9 mouse cellular contexts compared by ENCODE assay signal in the genomic region with DNA sequence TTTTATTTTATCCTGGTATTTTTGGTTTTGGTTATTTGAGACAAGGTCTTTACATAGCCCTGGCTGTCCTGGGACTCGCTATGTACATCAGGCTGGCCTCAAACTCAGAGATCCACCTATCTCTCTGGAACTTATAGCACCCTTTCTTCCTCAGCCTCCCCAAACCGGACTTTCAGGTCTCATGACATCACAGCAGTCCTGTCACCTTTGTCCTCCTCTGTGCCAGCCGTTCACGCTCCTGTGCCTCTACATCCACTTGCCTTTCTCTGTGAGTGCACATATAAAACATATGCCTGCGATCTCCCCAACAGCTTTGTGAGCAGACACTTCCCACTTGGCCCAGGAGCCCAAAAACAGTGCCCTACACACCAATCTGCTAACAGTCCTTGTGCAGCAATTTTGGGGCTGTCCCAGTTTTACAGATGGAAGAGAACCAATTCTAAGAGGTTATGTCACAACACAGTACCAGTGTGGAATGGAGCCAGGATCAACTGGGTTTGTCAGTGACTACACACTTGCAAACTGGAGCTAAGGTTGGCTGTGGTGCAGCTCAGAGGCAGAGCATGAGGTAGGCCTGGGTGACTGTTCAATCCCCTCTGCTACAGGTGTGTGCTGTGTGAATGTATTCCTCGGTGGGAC. TPM values are rescaled to one million over a fixed set of nuclear protein-coding genes. Genes with fewer than 3 reads are reported as not detected.
A peak's percentile ranks its signal among the peaks of the same experiment; 100 is the strongest.
DNase-seq lines count a peak whose midpoint lies in the region; ATAC-seq and TF ChIP-seq lines count a peak whose summit lies in the region.
"Had no signal": no experiment of that assay in that cellular context is flagged by ENCODE, and none has a peak within 500 bp of the region (broad histone marks: within the 10 kb centered on the region; RNA-seq: fewer than 3 reads in every experiment).

No protein-coding gene starts in this region.

- TF ChIP-seq CTCF in kidney, postnatal 0 days (IDR thresholded peaks at IDR 0.05; ENCODE audit: low read depth), result no peak

- H3K27ac ChIP-seq in kidney, postnatal 0 days, result peak overlapping the region; percentile 91
- H3K27ac ChIP-seq in midbrain, embryonic 11.5 days (ENCODE audit: low read depth, low read length), result peak overlapping the region; percentile 12; the same call in 1 of the 2 replicates

- H3K9me3 ChIP-seq in kidney, postnatal 0 days (replicated peaks; ENCODE audit: low read length), result no peaks in the 10 kb centered on the region
- H3K9me3 ChIP-seq in midbrain, embryonic 11.5 days (ENCODE audit: control insufficient read depth, low read length), result no peaks in the 10 kb centered on the region
- H3K9me3 ChIP-seq: megakaryocyte, embryonic 14.5 days had no signal

- H3K4me2 ChIP-seq in kidney, postnatal 0 days (ENCODE audit: low read length), result peak overlapping the region; percentile 10; the same call in 1 of the 2 replicates
- no peak overlapping the region for H3K4me2 ChIP-seq in midbrain, embryonic 11.5 days

- peaks cover 46% of the 10 kb centered on the region for H3K4me1 ChIP-seq in kidney, postnatal 0 days (replicated peaks; ENCODE audit: insufficient read depth, low read length)
- H3K4me1 ChIP-seq in midbrain, embryonic 11.5 days (ENCODE audit: control insufficient read depth, insufficient read depth, low read length), result peaks cover 35% of the 10 kb centered on the region

- peak; percentile 78 for DNase-seq in adrenal gland, adult 2 months
- DNase-seq in adrenal gland, adult 18-20 months (ENCODE audit: low spot score in 2 of 2), result no peak
- peak; percentile 57 to 68 for DNase-seq in right cerebral cortex, postnatal 10 days (ENCODE audit: low spot score in 2 of 2)
- no peak for DNase-seq in right cerebral cortex, postnatal 36 days (ENCODE audit: low spot score in 2 of 2)
- DNase-seq in kidney, postnatal 0 days (ENCODE audit: low spot score), result no peak
- no peak for DNase-seq in midbrain, embryonic 11.5 days (ENCODE audit: low spot score, missing footprints)
- no peak for DNase-seq in c-Kit-positive CD71-positive TER-119-positive erythroid progenitor cells, embryonic 14.5 days (ENCODE audit: low spot score)
- DNase-seq in right cerebral cortex, postnatal 4 days, result no peak

- peak; percentile 4; the same call in 1 of the 2 replicates for ATAC-seq in kidney, postnatal 0 days (replicated peaks; ENCODE audit: low FRiP score, low read depth)
- no peak for ATAC-seq in midbrain, embryonic 11.5 days (ENCODE audit: low FRiP score)

- H3K9ac ChIP-seq in kidney, postnatal 0 days (ENCODE audit: low read depth, low read length), result peak overlapping the region; percentile 36; the same call in 1 of the 2 replicates
- H3K9ac ChIP-seq in midbrain, embryonic 11.5 days (ENCODE audit: low read length), result no peak overlapping the region

- H3K27me3 ChIP-seq in kidney, postnatal 0 days (ENCODE audit: insufficient read depth, low read length), result no peaks in the 10 kb centered on the region
- H3K27me3 ChIP-seq in midbrain, embryonic 11.5 days (ENCODE audit: control insufficient read depth, insufficient read depth, low read length), result no peaks in the 10 kb centered on the region
- H3K27me3 ChIP-seq: megakaryocyte, embryonic 14.5 days had no signal

- no peak overlapping the region for H3K4me3 ChIP-seq in kidney, postnatal 0 days (replicated peaks; ENCODE audit: low read depth, low read length)
- H3K4me3 ChIP-seq in midbrain, embryonic 11.5 days (ENCODE audit: low read depth, low read length), result no peak overlapping the region
- H3K4me3 ChIP-seq: megakaryocyte, embryonic 14.5 days had no signal

- no peaks in the 10 kb centered on the region for H3K36me3 ChIP-seq in kidney, postnatal 0 days (ENCODE audit: insufficient read depth, low read length)
- no peaks in the 10 kb centered on the region for H3K36me3 ChIP-seq in midbrain, embryonic 11.5 days (ENCODE audit: control insufficient read depth, insufficient read depth, low read length)

- WGBS in kidney, postnatal 0 days, result 37% methylated on average over 6 of the region's 6 CpGs
- WGBS in midbrain, embryonic 11.5 days, result 72% methylated on average over 6 of the region's 6 CpGs

RNA-seq across cellular contexts. Expression of gene Szrd1, which starts 8.8 kb away (rescaled TPM):
- total RNA-seq in adrenal gland, adult 2 months (2021), result 100 to 1,000 TPM; 130 to 135 TPM
- 65.0 and 75.7 TPM in 2 replicates for polyA plus RNA-seq in adrenal gland, adult 2 months (2012; rRNA removed)
- total RNA-seq in adrenal gland, adult 18-20 months (2021), result 100 to 1,000 TPM; 109 to 127 TPM
- polyA plus RNA-seq in kidney, postnatal 0 days (2015; fragmentation: Nextera tagmentation; extraction: Ambion mirVana), result 38.0 and 40.4 TPM in 2 replicates
- polyA plus RNA-seq in midbrain, embryonic 11.5 days (2014; fragmentation: Nextera tagmentation; extraction: Ambion mirVana), result 33.9 and 34.5 TPM in 2 replicates

RNA-seq across cellular contexts. Expression of gene Fbxo42, which starts 16.9 kb away (rescaled TPM):
- 10 to 100 TPM; 19.9 to 22.2 TPM for total RNA-seq in adrenal gland, adult 2 months (2021)
- 11.3 and 11.4 TPM in 2 replicates for polyA plus RNA-seq in adrenal gland, adult 2 months (2012; rRNA removed)
- total RNA-seq in adrenal gland, adult 18-20 months (2021), result 10 to 100 TPM; 21.1 to 23.1 TPM
- 14.6 and 16.1 TPM in 2 replicates for polyA plus RNA-seq in kidney, postnatal 0 days (2015; fragmentation: Nextera tagmentation; extraction: Ambion mirVana)
- polyA plus RNA-seq in midbrain, embryonic 11.5 days (2014; fragmentation: Nextera tagmentation; extraction: Ambion mirVana), result 22.4 and 23.8 TPM in 2 replicates

RNA-seq across cellular contexts. Expression of gene Spata21, which starts 42.7 kb away (rescaled TPM):
- not detected for total RNA-seq in adrenal gland, adult 2 months (2021)
- not detected in 2 replicates for polyA plus RNA-seq in adrenal gland, adult 2 months (2012; rRNA removed)
- not detected for total RNA-seq in adrenal gland, adult 18-20 months (2021)
- polyA plus RNA-seq in kidney, postnatal 0 days (2015; fragmentation: Nextera tagmentation; extraction: Ambion mirVana), result 0.54 and 0.55 TPM in 2 replicates
- polyA plus RNA-seq in midbrain, embryonic 11.5 days (2014; fragmentation: Nextera tagmentation; extraction: Ambion mirVana), result not detected in 2 replicates

RNA-seq across cellular contexts. Expression of gene Necap2, which starts 52.7 kb away (rescaled TPM):
- total RNA-seq in adrenal gland, adult 2 months (2021), result 10 to 100 TPM; 55.8 to 65.3 TPM
- 54.8 and 63.7 TPM in 2 replicates for polyA plus RNA-seq in adrenal gland, adult 2 months (2012; rRNA removed)
- 10 to 100 TPM; 59.3 to 61.1 TPM for total RNA-seq in adrenal gland, adult 18-20 months (2021)
- 87.6 and 93.1 TPM in 2 replicates for polyA plus RNA-seq in kidney, postnatal 0 days (2015; fragmentation: Nextera tagmentation; extraction: Ambion mirVana)
- polyA plus RNA-seq in midbrain, embryonic 11.5 days (2014; fragmentation: Nextera tagmentation; extraction: Ambion mirVana), result 40.0 and 43.5 TPM in 2 replicates

Comparison
In these comparisons a context has a peak if more than half of its experiments do, and no peak if none do; other contexts are left out.
1. DNase-seq: peak in adrenal gland, adult 2 months (single experiment) and right cerebral cortex, postnatal 10 days (2 of 2); none in adrenal gland, adult 18-20 months (0 of 2), right cerebral cortex, postnatal 36 days (0 of 2), kidney, postnatal 0 days (single experiment), midbrain, embryonic 11.5 days (single experiment), c-Kit-positive CD71-positive TER-119-positive erythroid progenitor cells, embryonic 14.5 days (single experiment) and right cerebral cortex, postnatal 4 days (single experiment).